Mouse (Mus musculus) small intestine, adult 2 months (tissue): ENCODE measurements at regions not wholly inside any gene's neighbourhood (a gene's known extent, or its start where the extent isn't known, plus 50 kb on each side); places are given as distances from the start of the nearest gene placed in this dataset.

Experiments
- CTCF ChIP-seq: fragments of 200-500 bp; IDR thresholded peaks from 2 replicates; pipeline ENCODE4 v1.5.1; 2012; ENCODE audit warnings: low read depth, mild to moderate bottlenecking, control low read depth, inconsistent platforms, low read length, moderate library complexity, mixed read lengths; ENCODE audit not compliant: insufficient replicate concordance, insufficient read length; ENCODE audit errors: extremely low read depth
- POLR2A ChIP-seq: fragments of 200-500 bp; IDR thresholded peaks from 2 replicates; pipeline ENCODE4 v1.6.1; 2012; ENCODE audit warnings: low read depth, mild to moderate bottlenecking, control low read depth, inconsistent platforms, low read length, moderate library complexity

DNA sequence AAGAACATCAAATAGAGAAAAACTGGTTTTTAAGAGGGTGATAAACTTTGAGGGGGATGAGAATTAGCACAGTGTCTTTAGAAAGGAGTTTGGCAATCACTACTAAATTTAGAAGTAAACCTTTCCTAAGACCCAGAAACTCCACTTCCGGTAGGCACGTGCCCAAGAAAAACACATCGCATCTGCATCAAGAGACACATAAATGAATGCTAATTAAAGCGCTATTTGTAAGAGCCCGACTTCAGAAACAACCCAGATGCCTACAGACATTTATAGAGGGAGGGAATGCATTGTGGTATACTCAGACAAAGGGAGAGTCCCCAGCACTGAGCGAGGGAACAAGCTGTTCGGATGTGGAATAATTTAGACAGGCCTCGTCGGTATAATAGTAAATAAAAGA, 688.5 kb downstream of the Tns3 start:
- no peak for TF ChIP-seq POLR2A
- TF ChIP-seq CTCF = no peak
